Mouse (Mus musculus) hindbrain, embryonic 14.5 days (tissue): Measurements from ENCODE around the gene Ntm. TPM values are rescaled to one million over a fixed set of nuclear protein-coding genes. Genes with fewer than 3 reads are reported as not detected.

Experiments
- ATAC-seq: fragments of 200-750 bp; cut with Nextera tagmentation; 2 replicates; pipeline ENCODE4 v1.8.0; 2017; ENCODE audit warnings: moderate number of reproducible peaks, mild to moderate bottlenecking, moderate TSS enrichment, moderate library complexity; ENCODE audit not compliant: low FRiP score
- DNase-seq: peaks from one replicate; pipeline ENCODE4 v3.0.0-alpha.2; 2015; ENCODE audit warnings: low spot score
- H3K27ac ChIP-seq: fragments of 300-500 bp; sonication (generic); 2 replicates; pipeline ENCODE4 v1.5.1; 2014; ENCODE audit warnings: mild to moderate bottlenecking, moderate library complexity
- H3K27me3 ChIP-seq: fragments of 300-500 bp; sonication (generic); 2 replicates; pipeline ENCODE4 v1.6.1; 2014; ENCODE audit warnings: mild to moderate bottlenecking, low read length, mixed read lengths; ENCODE audit not compliant: control insufficient read depth, insufficient read depth
- H3K36me3 ChIP-seq: fragments of 300-500 bp; sonication (generic); replicated peaks from 2 replicates; pipeline ENCODE4 v1.6.1; 2014; ENCODE audit not compliant: control insufficient read depth, insufficient read depth
- H3K4me1 ChIP-seq: fragments of 300-500 bp; sonication (generic); replicated peaks from 2 replicates; pipeline ENCODE4 v1.6.1; 2014; ENCODE audit warnings: antibody characterized with exemption, low read length, mixed read lengths; ENCODE audit not compliant: control insufficient read depth, insufficient read depth
- H3K4me2 ChIP-seq: fragments of 300-500 bp; sonication (generic); replicated peaks from 2 replicates; pipeline ENCODE4 v1.6.1; 2014; ENCODE audit warnings: mild to moderate bottlenecking, moderate library complexity
- H3K4me3 ChIP-seq: fragments of 300-500 bp; sonication (generic); replicated peaks from 2 replicates; pipeline ENCODE4 v1.5.1; 2014; ENCODE audit warnings: mild to moderate bottlenecking, low read length
- H3K9ac ChIP-seq: fragments of 300-500 bp; sonication (generic); 2 replicates; pipeline ENCODE4 v1.6.1; 2014
- H3K9me3 ChIP-seq: fragments of 300-500 bp; sonication (generic); 2 replicates; pipeline ENCODE4 v1.6.1; 2016; ENCODE audit warnings: low read length; ENCODE audit not compliant: control insufficient read depth
- WGBS: fragments of 180-500 bp; shearing (Covaris S2); extraction: QIAGEN DNeasy Blood & Tissue Kit; methylation state at CpG from one replicate; pipeline ENCODE4 v1.1.7; 2014; 5-methylcytosine and 5-hydroxymethylcytosine counted together
- polyA plus RNA-seq: library from polyadenylated mRNA; unstranded; fragments of >200 nt; fragmentation: Nextera tagmentation; extraction: Ambion mirVana; gene quantifications from 2 replicates; pipeline ENCODE4 v1.2.1, GENCODE M21; 2014

The Ntm gene
- polyA plus RNA-seq, 1 experiment from 2014 or later = 196 TPM

GRCm38 (mm10) chr9:29288003-29288704, 674.8 kb downstream of the Ntm start:
- no peak for ATAC-seq
- H3K4me2 ChIP-seq = no peak overlapping the region
- WGBS = 84% methylated on average over 7 of the region's 7 CpGs
- no peak overlapping the region for H3K9ac ChIP-seq
- H3K4me1 ChIP-seq = peaks cover 7% of the 10 kb centered on the region; the same call in 1 of the 2 replicates
- DNase-seq = no peak
- H3K27ac ChIP-seq = no peak overlapping the region
- no peaks in the 10 kb centered on the region for H3K9me3 ChIP-seq
- no peak overlapping the region for H3K4me3 ChIP-seq
- H3K27me3 ChIP-seq = no peaks in the 10 kb centered on the region
- no peaks in the 10 kb centered on the region for H3K36me3 ChIP-seq

- H3K9ac ChIP-seq = no peak overlapping the region
- no peak overlapping the region for H3K4me3 ChIP-seq
- no peak overlapping the region; the same call in 1 of the 2 replicates for H3K27ac ChIP-seq
- H3K36me3 ChIP-seq = no peaks in the 10 kb centered on the region
- peak; percentile 60; the same call in 1 of the 2 replicates for ATAC-seq
- peaks cover 7% of the 10 kb centered on the region; the same call in 1 of the 2 replicates for H3K4me1 ChIP-seq
- DNase-seq = peak; percentile 41
- H3K4me2 ChIP-seq = no peak overlapping the region
- no peaks in the 10 kb centered on the region for H3K27me3 ChIP-seq
- H3K9me3 ChIP-seq = no peaks in the 10 kb centered on the region
These were observed 677.8 kb downstream of the Ntm start for GRCm38 (mm10) chr9:29285144-29285543.

GRCm38 (mm10) chr9:29272861-29273260, 690.1 kb downstream of the Ntm start:
- Histone ChIP-seq H3K4me2 (no peak overlapping the region), H3K27me3 (no peaks in the 10 kb centered on the region), H3K9ac (no peak overlapping the region), H3K4me3 (no peak overlapping the region), H3K27ac (no peak overlapping the region), H3K36me3 (no peaks in the 10 kb centered on the region), H3K9me3 (no peaks in the 10 kb centered on the region), H3K4me1 (peaks cover under 1% of the 10 kb centered on the region; the same call in 1 of the 2 replicates)
- no peak for ATAC-seq
- 50% methylated on average over 3 of the region's 3 CpGs for WGBS
- no peak for DNase-seq

DNA sequence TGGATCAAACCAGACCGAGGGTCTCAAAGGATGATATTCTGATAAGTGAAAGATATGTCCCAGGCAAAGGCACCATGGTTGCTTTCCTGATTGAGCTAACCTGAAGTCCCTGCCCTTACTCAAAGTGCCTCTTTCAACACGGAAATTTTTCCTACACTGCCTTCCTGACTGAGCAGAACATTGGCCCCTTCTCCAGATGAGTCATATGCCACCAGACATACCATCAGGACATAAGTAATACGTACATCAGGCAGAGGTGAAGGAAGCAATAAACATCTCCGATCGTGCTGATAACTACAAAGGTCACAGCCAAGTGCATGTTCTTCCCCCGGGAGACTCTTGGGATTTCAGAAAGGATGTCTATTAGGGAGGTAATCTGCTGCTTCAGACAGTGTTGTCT, 693.0 kb downstream of the Ntm start:
- ATAC-seq = no peak
- no peak for DNase-seq
- Histone ChIP-seq H3K9me3 (no peaks in the 10 kb centered on the region), H3K36me3 (no peaks in the 10 kb centered on the region), H3K27me3 (no peaks in the 10 kb centered on the region), H3K4me3 (no peak overlapping the region), H3K9ac (no peak overlapping the region), H3K4me1 (peaks cover 10% of the 10 kb centered on the region; the same call in 1 of the 2 replicates), H3K27ac (no peak overlapping the region), H3K4me2 (no peak overlapping the region)
- 86% methylated on average over 6 of the region's 6 CpGs for WGBS

GRCm38 (mm10) chr9:29269277-29269646, 693.7 kb downstream of the Ntm start:
- WGBS = 89% methylated on average over 2 of the region's 2 CpGs
- Histone ChIP-seq H3K4me3 (no peak overlapping the region), H3K9ac (no peak overlapping the region), H3K27ac (no peak overlapping the region), H3K36me3 (no peaks in the 10 kb centered on the region), H3K4me1 (peaks cover 10% of the 10 kb centered on the region; the same call in 1 of the 2 replicates), H3K27me3 (no peaks in the 10 kb centered on the region), H3K4me2 (no peak overlapping the region), H3K9me3 (no peaks in the 10 kb centered on the region)
- no peak for DNase-seq
- ATAC-seq = no peak

DNA sequence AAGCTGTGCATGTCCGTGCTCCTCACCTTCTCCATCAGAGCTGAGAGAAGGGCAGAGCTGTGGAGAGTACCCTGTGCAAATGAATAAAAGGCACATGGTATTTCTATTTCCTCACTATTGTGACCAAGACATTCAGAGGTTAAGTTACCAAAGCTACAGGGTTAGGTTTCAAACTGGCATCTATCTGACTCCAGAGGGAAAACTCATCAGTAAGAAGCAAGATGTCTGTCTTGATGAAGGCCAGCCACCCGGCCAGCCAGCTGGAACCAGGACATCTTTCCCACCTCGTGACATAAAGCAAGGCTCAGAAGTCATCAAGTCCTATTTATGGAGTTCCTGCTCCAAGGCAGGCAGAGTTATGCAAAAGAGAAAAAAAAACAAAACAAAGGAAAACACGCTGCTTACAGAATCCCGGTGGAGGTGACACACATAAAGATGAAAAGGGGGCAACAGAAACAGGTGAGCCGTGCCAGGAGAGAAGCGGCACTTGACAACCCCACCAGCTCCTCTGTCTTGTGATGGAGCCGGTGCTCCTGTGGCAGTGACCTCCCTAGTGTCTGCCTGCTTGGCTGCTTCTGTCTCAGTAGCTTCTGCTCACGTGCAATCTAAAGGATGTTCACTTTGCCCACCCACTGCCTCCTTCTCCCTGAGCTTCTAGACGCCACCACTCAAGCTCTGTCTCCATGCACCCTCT, 694.2 kb downstream of the Ntm start:
- no peaks in the 10 kb centered on the region for H3K9me3 ChIP-seq
- no peak overlapping the region for H3K4me3 ChIP-seq
- no peak overlapping the region for H3K9ac ChIP-seq
- no peak for ATAC-seq
- no peak for DNase-seq
- no peak overlapping the region for H3K4me2 ChIP-seq
- H3K36me3 ChIP-seq = no peaks in the 10 kb centered on the region
- 74% methylated on average over 10 of the region's 10 CpGs for WGBS
- H3K4me1 ChIP-seq = peaks cover 10% of the 10 kb centered on the region; the same call in 1 of the 2 replicates
- no peaks in the 10 kb centered on the region for H3K27me3 ChIP-seq
- H3K27ac ChIP-seq = 0 out of 2 replicates have a peak overlapping the region, but pooled peaks have one; percentile 18

- 32% methylated on average over 3 of the region's 3 CpGs for WGBS
- ATAC-seq (no peak), DNase-seq (no peak)
- Histone ChIP-seq H3K4me3 (no peak overlapping the region), H3K4me2 (no peak overlapping the region), H3K9me3 (no peaks in the 10 kb centered on the region), H3K9ac (no peak overlapping the region), H3K27me3 (no peaks in the 10 kb centered on the region), H3K36me3 (no peaks in the 10 kb centered on the region), H3K27ac (peak overlapping the region; percentile 57; the same call in 1 of the 2 replicates), H3K4me1 (peaks cover 10% of the 10 kb centered on the region; the same call in 1 of the 2 replicates)
These were observed 695.3 kb downstream of the Ntm start for GRCm38 (mm10) chr9:29267663-29268062.

DNA sequence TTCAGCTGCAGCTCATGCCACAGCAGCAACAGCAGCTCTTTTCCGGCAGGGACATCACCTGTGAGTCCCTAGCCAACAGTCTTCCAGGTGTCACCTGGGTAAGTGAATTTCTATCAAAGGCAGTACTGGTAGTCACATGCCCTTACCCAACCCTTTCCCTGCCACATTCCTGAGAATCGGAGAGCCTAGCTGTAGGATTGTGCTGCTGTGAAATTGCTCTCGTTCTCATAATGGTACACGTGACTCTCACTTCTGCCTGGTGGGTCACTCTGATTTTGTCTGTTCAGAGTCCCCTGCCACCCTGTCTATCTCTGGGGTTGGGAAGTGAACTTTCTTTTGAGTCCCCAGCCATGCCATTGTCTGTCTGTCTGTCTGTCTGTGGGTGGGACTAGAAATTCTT, 697.8 kb downstream of the Ntm start:
- 45% methylated on average over 4 of the region's 4 CpGs for WGBS
- H3K27ac ChIP-seq = no peak overlapping the region
- H3K9me3 ChIP-seq = no peaks in the 10 kb centered on the region
- H3K4me1 ChIP-seq = peaks cover 10% of the 10 kb centered on the region; the same call in 1 of the 2 replicates
- no peaks in the 10 kb centered on the region for H3K36me3 ChIP-seq
- DNase-seq = no peak
- H3K4me2 ChIP-seq = no peak overlapping the region
- no peaks in the 10 kb centered on the region for H3K27me3 ChIP-seq
- ATAC-seq = no peak
- no peak overlapping the region for H3K9ac ChIP-seq
- no peak overlapping the region for H3K4me3 ChIP-seq

DNA sequence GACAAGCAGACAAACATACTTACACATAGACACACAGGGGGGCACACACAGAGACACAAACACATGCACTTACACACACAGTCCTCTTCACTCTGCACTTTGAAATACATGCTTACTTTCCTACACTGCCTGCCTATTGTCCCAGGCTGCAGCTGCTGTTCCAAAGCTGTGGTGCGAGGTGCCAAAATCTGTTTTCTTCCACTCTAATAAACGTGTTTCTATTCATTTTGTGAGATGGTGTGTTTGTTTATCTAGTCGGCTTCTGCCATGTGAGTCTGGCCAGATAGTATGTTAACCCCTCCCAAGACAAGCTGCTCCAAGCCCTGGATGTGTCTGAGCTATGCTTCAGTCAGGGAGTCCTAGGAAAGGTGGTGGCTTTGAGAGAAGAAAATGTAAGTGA, 700.1 kb downstream of the Ntm start:
- Histone ChIP-seq H3K9ac (no peak overlapping the region), H3K4me2 (no peak overlapping the region), H3K4me3 (no peak overlapping the region), H3K4me1 (peaks cover 9% of the 10 kb centered on the region; the same call in 1 of the 2 replicates), H3K27ac (no peak overlapping the region), H3K36me3 (no peaks in the 10 kb centered on the region), H3K9me3 (no peaks in the 10 kb centered on the region), H3K27me3 (no peaks in the 10 kb centered on the region)
- 43% methylated on average over 3 of the region's 3 CpGs for WGBS
- no peak for ATAC-seq
- no peak for DNase-seq
